Mouse (Mus musculus): ENCODE results near the gene Znrf4. TPM values are rescaled to one million over a fixed set of nuclear protein-coding genes. Genes with fewer than 3 reads are reported as not detected.

Znrf4 gene
- total RNA-seq, 2 experiments from 2014 or later = not detected

DNA sequence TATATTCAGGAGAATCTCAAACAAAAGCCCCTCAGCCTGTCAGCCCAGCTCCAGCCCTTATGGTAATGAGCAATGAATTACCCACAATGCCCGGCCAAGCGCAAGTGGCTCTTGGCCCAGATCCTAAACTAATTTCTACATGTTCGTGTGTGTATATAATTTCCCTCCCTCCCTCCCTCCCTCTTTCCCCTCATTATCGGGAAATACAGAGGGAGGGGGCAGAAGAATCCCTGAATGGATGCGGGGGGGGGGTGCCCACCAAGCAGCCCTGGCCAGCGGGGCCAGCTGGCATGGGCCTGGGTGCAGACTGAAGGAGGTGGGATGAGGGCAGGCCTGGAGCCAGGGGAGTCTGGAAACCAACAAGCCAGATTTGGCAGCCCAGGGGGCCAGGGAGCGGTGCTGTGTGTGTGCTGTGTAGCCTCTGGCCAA, 44.8 kb downstream of the Znrf4 start:
- Histone ChIP-seq H3K4me3 (peak overlapping the region; percentile 29), H3K27ac (peak overlapping the region; percentile 83)
- peak in 1 of 2 experiments; percentile 51 for DNase-seq (ENCODE audit: low spot score in 2 of 2)
- TF ChIP-seq CTCF (conservative IDR thresholded peaks at IDR 0.05) = no peak

GRCm38 (mm10) chr17:56466747-56467146, 45.5 kb downstream of the Znrf4 start:
- TF ChIP-seq CTCF (conservative IDR thresholded peaks at IDR 0.05) = no peak
- peak overlapping the region; percentile 39; the same call in 1 of the 2 replicates for H3K27ac ChIP-seq
- DNase-seq (ENCODE audit: low spot score in 2 of 2) = no peak
- H3K4me3 ChIP-seq = no peak overlapping the region

DNA sequence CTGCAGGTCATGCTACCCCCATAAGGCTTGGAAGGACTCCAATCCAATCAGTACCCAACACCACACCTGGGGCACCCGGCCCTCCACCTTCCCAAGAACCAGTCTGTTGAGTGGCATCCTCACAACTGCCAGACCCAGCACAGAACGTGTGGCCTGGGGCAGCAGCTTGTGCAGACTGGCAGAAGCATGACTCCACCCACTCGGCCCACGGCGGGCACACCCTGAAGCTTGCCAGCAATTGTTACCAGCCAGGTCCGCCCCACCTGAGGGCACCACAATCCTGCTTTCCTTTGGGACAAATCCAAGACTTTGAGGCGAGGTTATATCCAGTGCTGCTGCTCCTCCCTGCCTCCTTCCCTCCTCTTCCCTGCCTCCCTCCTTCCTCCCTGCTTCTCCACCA, 47.4 kb downstream of the Znrf4 start:
- H3K27ac ChIP-seq = peak overlapping the region; percentile 36
- DNase-seq (ENCODE audit: low spot score in 2 of 2) = no peak

GRCm38 (mm10) chr17:56464345-56464744, 47.9 kb downstream of the Znrf4 start:
- no peak for DNase-seq (ENCODE audit: low spot score in 2 of 2)
- TF ChIP-seq CTCF (conservative IDR thresholded peaks at IDR 0.05) = no peak
- no peak overlapping the region for H3K4me3 ChIP-seq
- H3K27ac ChIP-seq = peak overlapping the region; percentile 36

More for the DNA sequence above, 47.4 kb downstream of the Znrf4 start:
- no peak for TF ChIP-seq CTCF (conservative IDR thresholded peaks at IDR 0.05)
- H3K4me3 ChIP-seq = no peak overlapping the region

GRCm38 (mm10) chr17:56463500-56463899, 48.7 kb downstream of the Znrf4 start:
- DNase-seq (ENCODE audit: low spot score in 2 of 2) = no peak
- no peak for TF ChIP-seq CTCF (conservative IDR thresholded peaks at IDR 0.05)
- Histone ChIP-seq H3K27ac (peak overlapping the region; percentile 87; the same call in 1 of the 2 replicates), H3K4me3 (no peak overlapping the region)

DNA sequence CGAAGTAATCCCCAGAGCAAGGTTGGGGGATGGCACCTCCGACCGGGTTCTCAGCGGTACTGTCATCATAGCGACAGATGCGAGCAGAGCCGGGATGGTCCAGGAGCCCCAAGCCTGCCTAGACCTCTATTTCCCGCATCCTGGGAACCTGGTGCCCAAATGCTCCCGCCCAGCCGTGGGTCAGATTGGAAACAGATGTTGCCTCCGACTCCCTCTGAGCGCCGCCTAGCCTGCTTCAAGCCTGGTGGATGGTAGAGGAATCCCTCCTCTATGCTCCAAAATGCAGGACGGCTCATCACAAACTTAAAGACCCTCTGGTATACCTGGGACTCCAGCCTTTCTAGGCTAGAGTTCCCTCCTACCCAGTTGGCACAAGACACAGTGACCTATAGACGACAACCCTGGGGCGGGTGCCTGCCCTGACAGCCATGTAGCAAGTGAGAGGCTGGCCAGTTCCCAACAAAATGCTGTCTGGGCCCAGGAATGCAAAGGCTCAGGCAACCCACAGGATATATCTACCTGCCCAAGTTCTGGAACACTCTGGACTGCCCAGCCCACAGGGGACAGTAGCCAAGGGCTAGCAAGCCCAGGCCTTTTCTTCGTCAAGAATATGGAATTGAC, 49.3 kb downstream of the Znrf4 start:
- Histone ChIP-seq H3K4me3 (peak overlapping the region; percentile 79), H3K27ac (peak overlapping the region; percentile 87)
- no peak for DNase-seq (ENCODE audit: low spot score in 2 of 2)
- peak; percentile 54 for TF ChIP-seq CTCF (conservative IDR thresholded peaks at IDR 0.05)

DNA sequence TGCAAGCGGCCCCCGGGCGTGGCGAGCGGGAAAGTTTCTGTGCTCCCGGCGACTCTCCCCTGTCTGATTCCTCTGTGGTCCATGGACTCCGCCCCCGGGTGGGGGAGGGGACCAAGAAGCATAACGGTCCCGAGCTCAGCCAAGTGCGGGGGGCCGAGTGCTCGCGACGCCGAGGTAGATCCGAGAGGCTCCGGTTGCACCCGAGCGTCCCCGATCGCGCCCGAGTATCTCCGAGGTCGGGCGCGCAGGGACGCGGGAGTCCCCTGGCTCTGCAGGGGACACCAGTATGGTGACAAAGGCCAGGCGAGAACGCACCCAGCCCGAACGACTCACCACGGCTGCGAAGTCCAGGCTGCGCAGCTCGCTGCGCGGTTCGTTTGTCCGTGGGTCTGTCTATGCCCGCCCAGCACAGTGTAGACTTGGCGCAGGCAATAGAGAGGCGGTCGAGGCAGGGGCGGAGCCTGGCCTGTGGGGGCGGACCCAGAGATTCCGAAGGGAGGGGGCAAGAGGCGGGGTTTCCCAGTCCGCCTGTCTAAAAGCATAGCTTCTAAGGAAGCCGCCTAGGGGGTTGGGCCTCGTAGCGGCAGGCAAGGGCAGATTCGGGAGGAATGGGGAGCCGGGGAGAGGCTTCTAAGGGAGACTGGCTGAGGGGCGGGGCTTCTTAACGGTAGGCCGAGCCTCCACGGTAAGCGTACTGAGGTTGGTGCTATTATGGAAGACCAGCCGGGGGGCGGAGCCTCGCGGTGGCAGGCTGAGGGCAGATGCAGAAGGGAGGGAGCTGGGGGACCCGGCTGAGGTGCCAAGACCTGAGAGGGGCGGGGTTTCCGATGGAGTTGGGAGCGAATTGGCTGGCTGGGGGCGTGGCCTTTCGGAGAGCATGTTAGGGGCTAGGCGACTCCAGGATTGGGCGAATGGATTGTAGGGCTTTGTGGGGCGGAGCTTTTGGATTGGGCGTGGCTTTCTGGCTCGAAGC, 50.2 kb downstream of the Znrf4 start:
- DNase-seq (ENCODE audit: low spot score in 2 of 2) = peak; percentile 93 to 96
- TF ChIP-seq CTCF (conservative IDR thresholded peaks at IDR 0.05) = 0 out of 2 replicates have a peak, but pooled peaks have one; percentile 4
- peak overlapping the region; percentile 79 for H3K4me3 ChIP-seq
- peak overlapping the region; percentile 87 for H3K27ac ChIP-seq

Other genes with a start within 250 kb of the Znrf4 start
- gene Ticam1, start 235.6 kb downstream of the Znrf4 start, total RNA-seq (2021) = 1 to 10 TPM; 6.1 to 7.1 TPM
- gene Plin3, start 219.6 kb downstream of the Znrf4 start, total RNA-seq (2021) = 10 to 100 TPM; 16.8 to 17.2 TPM
- gene Arrdc5, start 212.1 kb downstream of the Znrf4 start, total RNA-seq (2021) = not detected
- gene Uhrf1, start 209.1 kb downstream of the Znrf4 start, total RNA-seq (2021) = 1 to 10 TPM; 1.7 to 2.1 TPM
- 10 to 100 TPM; 87.8 to 96.3 TPM for gene Kdm4b, start 186.4 kb downstream of the Znrf4 start, total RNA-seq (2021)
- gene Ptprs, start 35.9 kb downstream of the Znrf4 start, total RNA-seq (2021) = 100 to 1,000 TPM; 666 to 670 TPM
- 1 to 10 TPM; 3.5 to 5.1 TPM for gene Gm20219, start 42.0 kb upstream of the Znrf4 start, total RNA-seq (2021)
- 100 to 1,000 TPM; 134 to 168 TPM for gene Safb2, start 72.2 kb upstream of the Znrf4 start, total RNA-seq (2021)
- 100 to 1,000 TPM; 162 to 193 TPM for gene Safb, start 72.4 kb upstream of the Znrf4 start, total RNA-seq (2021)
- 100 to 1,000 TPM; 134 to 142 TPM for gene 2410015M20Rik, start 97.3 kb upstream of the Znrf4 start, total RNA-seq (2021)
- 100 to 1,000 TPM; 383 to 406 TPM for gene Rpl36, start 101.0 kb upstream of the Znrf4 start, total RNA-seq (2021)
- gene Lonp1, start 114.5 kb upstream of the Znrf4 start, total RNA-seq (2021) = 10 to 100 TPM; 56.5 to 60.2 TPM
- gene Catsperd, start 115.7 kb upstream of the Znrf4 start, total RNA-seq (2021) = 1 to 10 TPM; 1.1 to 1.8 TPM
- gene Ranbp3, start 160.9 kb upstream of the Znrf4 start, total RNA-seq (2021) = 10 to 100 TPM; 87.5 to 89.6 TPM
- gene Ndufa11, start 205.3 kb upstream of the Znrf4 start, total RNA-seq (2021) = 100 to 1,000 TPM; 196 to 229 TPM
- 10 to 100 TPM; 10.2 to 12.5 TPM for gene Vmac, start 205.6 kb upstream of the Znrf4 start, total RNA-seq (2021)
- 1 to 10 TPM; 2.5 to 3.3 TPM for gene Nrtn, start 245.1 kb upstream of the Znrf4 start, total RNA-seq (2021)